Mouse (Mus musculus): ENCODE data around the gene H1foo. TPM values are rescaled to one million over a fixed set of nuclear protein-coding genes. Genes with fewer than 3 reads are reported as not detected.
A peak's percentile ranks its signal among the peaks of the same experiment; 100 is the strongest.

Gene H1foo
- polyA plus RNA-seq, 1 experiment from 2014 or later = not detected

GRCm38 (mm10) chr6:115994877-115995520 is 50.3 kb downstream of the H1foo start, which contains the start of gene Plxnd1:
Gene Plxnd1 (minus strand): TSS chr6:115995005.
- Histone ChIP-seq H3K27ac (ENCODE audit: low read depth, low read length) (peak within 1 kb of the TSS; percentile 18; the same call in 1 of the 2 replicates), H3K9ac (ENCODE audit: low read length) (peak within 1 kb of the TSS; percentile 44), H3K36me3 (ENCODE audit: control insufficient read depth, insufficient read depth, low read length) (no peaks in the 10 kb centered on the region), H3K4me1 (replicated peaks; ENCODE audit: control insufficient read depth, insufficient read depth, low read length) (peaks cover 22% of the 10 kb centered on the region), H3K4me3 (ENCODE audit: low read depth, low read length) (peak within 1 kb of the TSS; percentile 57), H3K9me3 (ENCODE audit: control insufficient read depth, low read length) (no peaks in the 10 kb centered on the region), H3K4me2 (ENCODE audit: low read depth, low read length, severe bottlenecking) (peak within 1 kb of the TSS; percentile 75), H3K27me3 (ENCODE audit: control insufficient read depth, insufficient read depth, low read length) (peaks cover 33% of the 10 kb centered on the region)
- peak; percentile 95 for DNase-seq (ENCODE audit: low spot score)
- peak; percentile 77 for ATAC-seq (replicated peaks; ENCODE audit: low FRiP score)
- under 1% methylated on average over 38 of the region's 51 CpGs for WGBS

GRCm38 (mm10) chr6:115995531-115995941 is 50.8 kb downstream of the H1foo start:
- peak overlapping the region; percentile 57 for H3K4me3 ChIP-seq (ENCODE audit: low read depth, low read length)
- 66% methylated on average over 4 of the region's 4 CpGs for WGBS
- H3K27ac ChIP-seq (ENCODE audit: low read depth, low read length) = peak overlapping the region; percentile 18; the same call in 1 of the 2 replicates
- ATAC-seq (replicated peaks; ENCODE audit: low FRiP score) = no peak
- no peak overlapping the region for H3K9ac ChIP-seq (ENCODE audit: low read length)
- H3K9me3 ChIP-seq (ENCODE audit: control insufficient read depth, low read length) = no peaks in the 10 kb centered on the region
- DNase-seq (ENCODE audit: low spot score) = no peak
- H3K4me2 ChIP-seq (ENCODE audit: low read depth, low read length, severe bottlenecking) = peak overlapping the region; percentile 75
- H3K27me3 ChIP-seq (ENCODE audit: control insufficient read depth, insufficient read depth, low read length) = peaks cover 33% of the 10 kb centered on the region
- peaks cover 22% of the 10 kb centered on the region for H3K4me1 ChIP-seq (replicated peaks; ENCODE audit: control insufficient read depth, insufficient read depth, low read length)
- no peaks in the 10 kb centered on the region for H3K36me3 ChIP-seq (ENCODE audit: control insufficient read depth, insufficient read depth, low read length)

DNA sequence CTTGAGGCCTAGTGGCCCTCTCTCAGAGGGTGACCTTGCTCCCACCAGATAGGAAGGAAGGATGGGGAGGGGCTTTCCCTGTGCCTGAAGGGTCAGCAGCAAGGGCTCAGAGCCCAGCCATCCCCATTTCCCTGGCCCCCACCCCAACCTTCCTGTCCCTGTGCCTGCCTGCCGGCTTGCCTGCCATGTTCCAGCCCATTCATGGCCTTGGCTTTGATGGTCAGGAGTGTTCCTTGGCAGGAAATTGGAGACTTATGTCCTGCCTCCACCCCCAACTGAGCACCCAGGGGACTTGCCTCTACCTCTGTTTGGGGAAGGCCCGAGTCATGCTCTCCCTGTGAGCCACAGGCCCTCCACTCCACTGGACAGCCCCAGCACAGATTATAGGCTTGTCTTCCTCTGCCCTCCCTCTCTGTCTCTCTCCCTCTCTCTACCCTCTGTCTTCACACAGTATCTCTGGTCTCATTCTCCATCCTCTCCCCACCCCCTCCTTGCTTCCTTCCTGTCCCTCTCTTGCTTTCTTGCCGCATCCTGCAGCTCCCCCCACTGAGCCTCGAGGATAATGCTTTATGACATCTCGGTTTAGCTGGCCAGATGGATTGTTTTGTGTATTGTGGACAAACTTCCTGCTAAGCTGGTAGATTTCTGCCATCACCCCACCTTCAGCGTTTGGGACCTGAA is 51.6 kb downstream of the H1foo start:
- DNase-seq (ENCODE audit: low spot score) = no peak
- ATAC-seq (replicated peaks; ENCODE audit: low FRiP score) = no peak
- peaks cover 33% of the 10 kb centered on the region for H3K27me3 ChIP-seq (ENCODE audit: control insufficient read depth, insufficient read depth, low read length)
- no peak overlapping the region for H3K9ac ChIP-seq (ENCODE audit: low read length)
- 0 out of 2 replicates have a peak overlapping the region, but pooled peaks have one; percentile 18 for H3K27ac ChIP-seq (ENCODE audit: low read depth, low read length)
- no peaks in the 10 kb centered on the region for H3K36me3 ChIP-seq (ENCODE audit: control insufficient read depth, insufficient read depth, low read length)
- 36% methylated on average over 6 of the region's 6 CpGs for WGBS
- H3K4me3 ChIP-seq (ENCODE audit: low read depth, low read length) = no peak overlapping the region
- no peaks in the 10 kb centered on the region for H3K9me3 ChIP-seq (ENCODE audit: control insufficient read depth, low read length)
- peaks cover 22% of the 10 kb centered on the region for H3K4me1 ChIP-seq (replicated peaks; ENCODE audit: control insufficient read depth, insufficient read depth, low read length)
- no peak overlapping the region for H3K4me2 ChIP-seq (ENCODE audit: low read depth, low read length, severe bottlenecking)

- ATAC-seq (replicated peaks; ENCODE audit: low FRiP score) = no peak
- 31% methylated on average over 3 of the region's 3 CpGs for WGBS
Observed at GRCm38 (mm10) chr6:115997726-115998311, 53.1 kb downstream of the H1foo start.

GRCm38 (mm10) chr6:115998758-115999157 is 54.0 kb downstream of the H1foo start:
- WGBS = 76% methylated on average over 7 of the region's 7 CpGs
- Histone ChIP-seq H3K9ac (ENCODE audit: low read length) (no peak overlapping the region), H3K4me2 (ENCODE audit: low read depth, low read length, severe bottlenecking) (no peak overlapping the region), H3K36me3 (ENCODE audit: control insufficient read depth, insufficient read depth, low read length) (no peaks in the 10 kb centered on the region), H3K4me1 (replicated peaks; ENCODE audit: control insufficient read depth, insufficient read depth, low read length) (peaks cover 9% of the 10 kb centered on the region), H3K27ac (ENCODE audit: low read depth, low read length) (no peak overlapping the region), H3K27me3 (ENCODE audit: control insufficient read depth, insufficient read depth, low read length) (peaks cover 11% of the 10 kb centered on the region), H3K4me3 (ENCODE audit: low read depth, low read length) (no peak overlapping the region), H3K9me3 (ENCODE audit: control insufficient read depth, low read length) (no peaks in the 10 kb centered on the region)
- DNase-seq (ENCODE audit: low spot score) (no peak), ATAC-seq (replicated peaks; ENCODE audit: low FRiP score) (no peak)

More at GRCm38 (mm10) chr6:115997726-115998311, 53.1 kb downstream of the H1foo start:
- H3K27ac ChIP-seq (ENCODE audit: low read depth, low read length) = no peak overlapping the region
- peaks cover 15% of the 10 kb centered on the region for H3K4me1 ChIP-seq (replicated peaks; ENCODE audit: control insufficient read depth, insufficient read depth, low read length)
- peaks cover 21% of the 10 kb centered on the region for H3K27me3 ChIP-seq (ENCODE audit: control insufficient read depth, insufficient read depth, low read length)
- H3K4me3 ChIP-seq (ENCODE audit: low read depth, low read length) = no peak overlapping the region
- H3K9ac ChIP-seq (ENCODE audit: low read length) = no peak overlapping the region
- H3K4me2 ChIP-seq (ENCODE audit: low read depth, low read length, severe bottlenecking) = no peak overlapping the region
- H3K9me3 ChIP-seq (ENCODE audit: control insufficient read depth, low read length) = no peaks in the 10 kb centered on the region
- no peak for DNase-seq (ENCODE audit: low spot score)
- no peaks in the 10 kb centered on the region for H3K36me3 ChIP-seq (ENCODE audit: control insufficient read depth, insufficient read depth, low read length)

GRCm38 (mm10) chr6:115999227-115999626 is 54.5 kb downstream of the H1foo start:
- ATAC-seq (replicated peaks; ENCODE audit: low FRiP score) (no peak), DNase-seq (ENCODE audit: low spot score) (no peak)
- H3K9me3 ChIP-seq (ENCODE audit: control insufficient read depth, low read length) = no peaks in the 10 kb centered on the region
- H3K4me3 ChIP-seq (ENCODE audit: low read depth, low read length) = no peak overlapping the region
- WGBS = 81% methylated on average over 2 of the region's 2 CpGs
- no peak overlapping the region for H3K27ac ChIP-seq (ENCODE audit: low read depth, low read length)
- no peak overlapping the region for H3K4me2 ChIP-seq (ENCODE audit: low read depth, low read length, severe bottlenecking)
- peaks cover 4% of the 10 kb centered on the region; the same call in 1 of the 2 replicates for H3K4me1 ChIP-seq (replicated peaks; ENCODE audit: control insufficient read depth, insufficient read depth, low read length)
- peaks cover 6% of the 10 kb centered on the region for H3K27me3 ChIP-seq (ENCODE audit: control insufficient read depth, insufficient read depth, low read length)
- no peak overlapping the region for H3K9ac ChIP-seq (ENCODE audit: low read length)
- H3K36me3 ChIP-seq (ENCODE audit: control insufficient read depth, insufficient read depth, low read length) = no peaks in the 10 kb centered on the region

Other genes with a start within 250 kb of the H1foo start
- 2.2 and 2.6 TPM in 2 replicates for gene Tmem40, start 182.5 kb upstream of the H1foo start, polyA plus RNA-seq (2014; fragmentation: Nextera tagmentation; extraction: Ambion mirVana)
- gene Cand2, start 170.4 kb upstream of the H1foo start, polyA plus RNA-seq (2014; fragmentation: Nextera tagmentation; extraction: Ambion mirVana) = 46.4 and 49.8 TPM in 2 replicates
- 1,664 and 1,794 TPM in 2 replicates for gene Rpl32, start 136.2 kb upstream of the H1foo start, polyA plus RNA-seq (2014; fragmentation: Nextera tagmentation; extraction: Ambion mirVana)
- gene Efcab12, start 106.5 kb upstream of the H1foo start, polyA plus RNA-seq (2014; fragmentation: Nextera tagmentation; extraction: Ambion mirVana) = 1.5 and 2.1 TPM in 2 replicates
- gene Mbd4, start 91.6 kb upstream of the H1foo start, polyA plus RNA-seq (2014; fragmentation: Nextera tagmentation; extraction: Ambion mirVana) = 32.0 and 37.5 TPM in 2 replicates
- gene Ift122, start 91.5 kb upstream of the H1foo start, polyA plus RNA-seq (2014; fragmentation: Nextera tagmentation; extraction: Ambion mirVana) = 29.0 and 29.6 TPM in 2 replicates
- gene Rho, start 13.2 kb upstream of the H1foo start, polyA plus RNA-seq (2014; fragmentation: Nextera tagmentation; extraction: Ambion mirVana) = 0.09 TPM in 2 replicates
- gene Plxnd1, start 50.1 kb downstream of the H1foo start, polyA plus RNA-seq (2014; fragmentation: Nextera tagmentation; extraction: Ambion mirVana) = 23.9 and 25.5 TPM in 2 replicates
- gene Tmcc1, start 248.5 kb downstream of the H1foo start, polyA plus RNA-seq (2014; fragmentation: Nextera tagmentation; extraction: Ambion mirVana) = 19.9 and 21.0 TPM in 2 replicates

All from forebrain, embryonic 11.5 days (tissue).